Comparison of ENCODE assay signal across 9 mouse cellular contexts in genomic region chr7:139930732-139931131, GRCm38 (mm10). TPM values are rescaled to one million over a fixed set of nuclear protein-coding genes. Genes with fewer than 3 reads are reported as not detected.
DNase-seq lines count a peak whose midpoint lies in the region; ATAC-seq and TF ChIP-seq lines count a peak whose summit lies in the region.
"Had no signal": no experiment of that assay in that cellular context is flagged by ENCODE, and none has a peak within 500 bp of the region (broad histone marks: within the 10 kb centered on the region; RNA-seq: fewer than 3 reads in every experiment).

No protein-coding gene starts in this region.

- no peak overlapping the region for H3K4me3 ChIP-seq in intestine, embryonic 14.5 days (ENCODE audit: low read depth, low read length)
- H3K4me3 ChIP-seq: myocyte had no signal

- DNase-seq in left cerebral cortex, postnatal 4 days = peak; percentile 72
- no peak for DNase-seq in left cerebral cortex, adult 11 months (ENCODE audit: low spot score)
- DNase-seq in Patski (ENCODE audit: low read depth, low spot score) = no peak
- DNase-seq in embryo, embryonic 11 days = peak; percentile 75
- peak; percentile 74 for DNase-seq in intestine, embryonic 14.5 days (ENCODE audit: low spot score)
- peak; percentile 43 for DNase-seq in lung, postnatal 14 days
- DNase-seq in splenic B cell, adult 2 months (ENCODE audit: low read depth, low spot score) = peak; percentile 65
- DNase-seq in gastrocnemius, postnatal 25 days = no peak

- ATAC-seq in Patski = peak; percentile 73
- ATAC-seq in intestine, embryonic 14.5 days (replicated peaks; ENCODE audit: low FRiP score, low TSS enrichment, low read depth) = no peak

- no peaks in the 10 kb centered on the region for H3K4me1 ChIP-seq in intestine, embryonic 14.5 days (replicated peaks; ENCODE audit: control insufficient read depth, insufficient read depth, low read length)

- WGBS in intestine, embryonic 14.5 days = 19% methylated on average over 11 of the region's 11 CpGs

- no peak overlapping the region for H3K4me2 ChIP-seq in intestine, embryonic 14.5 days (ENCODE audit: low read length)

- POLR2A ChIA-PET in Patski (lab: Charles Lee) = no interaction called here

- no peaks in the 10 kb centered on the region for H3K36me3 ChIP-seq in intestine, embryonic 14.5 days (ENCODE audit: control insufficient read depth, insufficient read depth, low read length)
- H3K36me3 ChIP-seq in splenic B cell, adult 2 months (ENCODE audit: control insufficient read depth, insufficient read depth, low read length, poor library complexity, severe bottlenecking) = no peaks in the 10 kb centered on the region

- in situ Hi-C loops in Patski (cut with MboI; ENCODE audit: low pct_unique_long_range_greater_than_20kb) = no loop called here

- no peak overlapping the region for H3K9ac ChIP-seq in intestine, embryonic 14.5 days (ENCODE audit: low read length)

- no peaks in the 10 kb centered on the region for H3K9me3 ChIP-seq in intestine, embryonic 14.5 days (ENCODE audit: control insufficient read depth, low read length)

- CTCF ChIA-PET in Patski (lab: Charles Lee) = interaction anchor here (1.1 kb wide), 1 partner anchor 69 kb away, joined by 3 read pairs; no protein-coding TSS in a partner anchor

- no peak overlapping the region for H3K27ac ChIP-seq in intestine, embryonic 14.5 days (ENCODE audit: low read depth)

- no peaks in the 10 kb centered on the region for H3K27me3 ChIP-seq in Patski
- H3K27me3 ChIP-seq in intestine, embryonic 14.5 days (replicated peaks; ENCODE audit: control insufficient read depth, insufficient read depth, low read length) = no peaks in the 10 kb centered on the region
- H3K27me3 ChIP-seq in splenic B cell, adult 2 months (ENCODE audit: control insufficient read depth, insufficient read depth, low read length, poor library complexity, severe bottlenecking) = no peaks in the 10 kb centered on the region

- no peak for TF ChIP-seq CTCF in Patski (IDR thresholded peaks at IDR 0.05)

- intact Hi-C loops in left cerebral cortex, postnatal 4 days (cut with DNase I) = no loop called here

RNA-seq across cellular contexts. Expression of gene Utf1, which starts 12.9 kb away (rescaled TPM):
- total RNA-seq in left cerebral cortex, postnatal 4 days (2021) = not detected
- not detected for polyA plus RNA-seq in Patski (2021)
- not detected in 2 replicates for polyA plus RNA-seq in intestine, embryonic 14.5 days (2014; fragmentation: Nextera tagmentation; extraction: Ambion mirVana)
- total RNA-seq in gastrocnemius, postnatal 25 days (2021) = not detected
- polyA plus RNA-seq: myocyte had no signal

RNA-seq across cellular contexts. Expression of gene Kndc1, which starts 36.2 kb away (rescaled TPM):
- 10 to 100 TPM; 36.2 to 45.3 TPM for total RNA-seq in left cerebral cortex, postnatal 4 days (2021)
- polyA plus RNA-seq in Patski (2021) = 0.54 TPM
- polyA plus RNA-seq in intestine, embryonic 14.5 days (2014; fragmentation: Nextera tagmentation; extraction: Ambion mirVana) = 0.20 and 0.55 TPM in 2 replicates
- total RNA-seq in gastrocnemius, postnatal 25 days (2021) = not detected

RNA-seq across cellular contexts. Expression of gene 6430531B16Rik, which starts 47.8 kb away (rescaled TPM):
- under 1 TPM; 0.66 to 0.83 TPM for total RNA-seq in left cerebral cortex, postnatal 4 days (2021)
- polyA plus RNA-seq in Patski (2021) = 0.18 TPM
- polyA plus RNA-seq in intestine, embryonic 14.5 days (2014; fragmentation: Nextera tagmentation; extraction: Ambion mirVana) = 0.48 TPM in 1 of 2 replicates, not detected in the other
- not detected for total RNA-seq in gastrocnemius, postnatal 25 days (2021)

Comparison
In these comparisons a context has a peak if more than half of its experiments do, and no peak if none do; other contexts are left out.
1. DNase-seq: peak in left cerebral cortex, postnatal 4 days (single experiment), embryo, embryonic 11 days (single experiment), intestine, embryonic 14.5 days (single experiment), lung, postnatal 14 days (single experiment) and splenic B cell, adult 2 months (single experiment); none in left cerebral cortex, adult 11 months (single experiment), Patski (single experiment) and gastrocnemius, postnatal 25 days (single experiment).
2. RNA of gene Kndc1, which starts 36.2 kb away (total RNA-seq): 36.2 to 45.3 TPM in left cerebral cortex, postnatal 4 days; not detected in gastrocnemius, postnatal 25 days; every median in the first group is over 10 times any median in the second.